Mouse (Mus musculus): ENCODE measurements around the gene Dclk1.
"Not testable (repeated sequence)": the region's sequence is repeated elsewhere in the genome, so short reads cannot be mapped to it uniquely, and the experiment has no call there.

Dclk1 gene

GRCm38 (mm10) chr3:55241730-55242421, at the start of gene Dclk1:
Gene Dclk1, plus strand, starts transcription at chr3:55242364.
- no peak for DNase-seq

GRCm38 (mm10) chr3:55193351-55193750, 48.8 kb upstream of the Dclk1 start:
- no peak for DNase-seq

- no peak for DNase-seq
Measured at GRCm38 (mm10) chr3:55194792-55195191, 47.4 kb upstream of the Dclk1 start.

- no peak for DNase-seq
Measured at GRCm38 (mm10) chr3:55195581-55196327, 46.4 kb upstream of the Dclk1 start.

- DNase-seq = no peak
Measured at GRCm38 (mm10) chr3:55196328-55196710, 45.8 kb upstream of the Dclk1 start.

GRCm38 (mm10) chr3:55203621-55204020, 38.5 kb upstream of the Dclk1 start:
- not testable (repeated sequence) for DNase-seq

- DNase-seq = no peak
Measured at GRCm38 (mm10) chr3:55206413-55206812, 35.8 kb upstream of the Dclk1 start.

- DNase-seq = no peak
Measured at GRCm38 (mm10) chr3:55207665-55208064, 34.5 kb upstream of the Dclk1 start.

GRCm38 (mm10) chr3:55212254-55212653, 29.9 kb upstream of the Dclk1 start:
- DNase-seq = no peak

- no peak for DNase-seq
Measured at GRCm38 (mm10) chr3:55213785-55214184, 28.4 kb upstream of the Dclk1 start.

- no peak for DNase-seq
Measured at GRCm38 (mm10) chr3:55214413-55214812, 27.8 kb upstream of the Dclk1 start.

- no peak for DNase-seq
Measured at GRCm38 (mm10) chr3:55222502-55222901, 19.7 kb upstream of the Dclk1 start.

- DNase-seq = no peak
Measured at GRCm38 (mm10) chr3:55223862-55224261, 18.3 kb upstream of the Dclk1 start.

GRCm38 (mm10) chr3:55226501-55227213, 15.5 kb upstream of the Dclk1 start:
- no peak for DNase-seq

GRCm38 (mm10) chr3:55227214-55227581, 15.0 kb upstream of the Dclk1 start:
- DNase-seq = no peak

GRCm38 (mm10) chr3:55242422-55243055, 375 bp downstream of the Dclk1 start:
- DNase-seq = no peak

GRCm38 (mm10) chr3:55243056-55243471, 900 bp downstream of the Dclk1 start:
- DNase-seq = no peak

GRCm38 (mm10) chr3:55244087-55244486, 1.9 kb downstream of the Dclk1 start:
- no peak for DNase-seq

GRCm38 (mm10) chr3:55246618-55247272, 4.6 kb downstream of the Dclk1 start:
- DNase-seq = no peak

GRCm38 (mm10) chr3:55248048-55248447, 5.9 kb downstream of the Dclk1 start:
- no peak for DNase-seq

GRCm38 (mm10) chr3:55248508-55248907, 6.3 kb downstream of the Dclk1 start:
- no peak for DNase-seq

GRCm38 (mm10) chr3:55250631-55251030, 8.5 kb downstream of the Dclk1 start:
- DNase-seq = no peak

GRCm38 (mm10) chr3:55260139-55260538, 18.0 kb downstream of the Dclk1 start:
- no peak for DNase-seq

Measured in B cell, adult 2 months (primary cell).